Mouse (Mus musculus): Measurements from ENCODE around the gene Pde9a. TPM values are rescaled to one million over a fixed set of nuclear protein-coding genes. Genes with fewer than 3 reads are reported as not detected.

Pde9a gene
- polyA plus RNA-seq, 1 experiment from 2014 or later: 7.3 TPM

DNA sequence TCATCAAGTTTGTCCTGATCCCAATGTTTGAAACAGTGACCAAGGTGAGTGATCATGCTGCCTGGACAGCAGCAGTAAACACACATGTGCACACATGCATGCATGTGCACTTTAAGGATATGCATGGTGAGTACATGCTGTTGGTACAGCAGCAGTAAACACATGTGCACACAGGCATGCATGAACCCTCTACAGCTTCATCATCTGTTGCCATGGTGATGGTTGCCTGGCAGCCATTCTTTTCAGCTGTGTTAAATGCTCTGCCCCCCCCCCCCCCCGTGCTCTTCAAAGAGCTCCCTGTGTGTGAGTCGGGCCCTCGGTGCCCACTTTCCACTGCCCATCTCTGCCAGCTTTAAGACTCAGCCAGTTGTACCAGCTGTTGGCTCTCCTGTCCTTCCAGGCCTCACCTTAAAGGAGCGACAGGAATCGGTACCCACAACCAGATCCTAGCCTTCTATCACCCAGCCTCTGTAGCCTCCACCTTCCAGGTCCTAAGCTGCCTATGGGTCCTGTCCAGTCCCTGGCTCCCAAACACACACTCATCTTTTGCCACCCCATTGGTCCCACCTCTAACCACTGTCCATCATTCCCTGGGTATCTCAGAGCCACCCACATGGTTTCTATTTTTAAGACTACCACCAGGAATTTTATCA lies 84.9 kb downstream of the Pde9a start:
- no peak overlapping the region for H3K4me3 ChIP-seq
- no peak overlapping the region for H3K4me2 ChIP-seq
- H3K4me1 ChIP-seq: no peaks in the 10 kb centered on the region
- no peak for ATAC-seq (ENCODE audit: extremely low read depth, insufficient number of reproducible peaks, low FRiP score, low TSS enrichment)
- no peaks in the 10 kb centered on the region for H3K27me3 ChIP-seq (replicated peaks)
- 92% methylated on average over 5 of the region's 5 CpGs for WGBS
- H3K36me3 ChIP-seq: peaks cover 20% of the 10 kb centered on the region
- H3K9me3 ChIP-seq: no peaks in the 10 kb centered on the region
- H3K27ac ChIP-seq (replicated peaks): no peak overlapping the region
- H3K9ac ChIP-seq: no peak overlapping the region

DNA sequence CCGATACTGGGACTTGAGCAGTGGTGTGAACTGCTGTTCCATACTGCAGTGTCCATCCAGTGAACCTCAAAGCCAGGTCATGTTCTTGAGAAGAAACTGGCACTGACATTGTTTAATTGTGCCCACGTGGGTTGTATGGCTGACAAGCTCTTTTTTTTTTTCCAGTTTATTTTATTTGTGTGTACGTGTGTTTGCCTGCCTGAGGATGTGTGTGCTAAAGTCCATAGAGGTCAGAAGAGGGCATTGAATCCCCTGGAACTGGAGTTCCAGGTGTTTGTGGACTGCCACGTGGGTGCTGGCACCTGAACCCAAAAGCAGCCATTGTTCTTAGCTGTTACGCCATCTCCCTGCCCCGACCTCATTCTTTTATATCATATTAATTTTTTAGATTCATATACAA lies 88.4 kb downstream of the Pde9a start:
- Histone ChIP-seq H3K27me3 (replicated peaks) (no peaks in the 10 kb centered on the region), H3K27ac (replicated peaks) (no peak overlapping the region), H3K36me3 (0 out of 2 replicates have a peak, but pooled peaks cover 6% of the 10 kb centered on the region), H3K4me1 (no peaks in the 10 kb centered on the region), H3K4me2 (no peak overlapping the region), H3K4me3 (no peak overlapping the region), H3K9ac (no peak overlapping the region), H3K9me3 (no peaks in the 10 kb centered on the region)
- 66% methylated on average over 6 of the region's 6 CpGs for WGBS
- no peak for ATAC-seq (ENCODE audit: extremely low read depth, insufficient number of reproducible peaks, low FRiP score, low TSS enrichment)

DNA sequence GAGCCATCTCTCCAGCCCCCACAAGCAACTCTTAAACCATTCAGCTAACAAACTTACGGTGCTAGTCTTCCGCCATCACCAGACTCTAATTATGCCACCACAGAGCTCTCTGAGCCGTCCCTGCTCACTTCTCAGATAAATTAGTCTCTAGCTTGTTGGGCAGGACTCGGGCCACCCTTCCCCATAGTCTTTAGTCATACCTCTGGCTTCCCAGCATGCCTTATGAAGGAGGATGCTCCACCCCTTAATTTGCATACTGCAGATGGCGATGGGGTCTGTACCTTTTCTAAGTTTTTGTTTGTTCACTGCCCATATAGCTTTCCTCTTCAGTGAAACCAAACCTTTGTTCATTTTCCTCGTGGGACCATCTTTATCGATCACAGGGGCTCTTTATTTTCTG lies 92.6 kb downstream of the Pde9a start:
- H3K4me3 ChIP-seq: no peak overlapping the region
- H3K36me3 ChIP-seq: 0 out of 2 replicates have a peak, but pooled peaks cover 6% of the 10 kb centered on the region
- 77% methylated on average over 7 of the region's 7 CpGs for WGBS
- H3K4me1 ChIP-seq: no peaks in the 10 kb centered on the region
- H3K4me2 ChIP-seq: no peak overlapping the region
- no peaks in the 10 kb centered on the region for H3K9me3 ChIP-seq
- no peak for ATAC-seq (ENCODE audit: extremely low read depth, insufficient number of reproducible peaks, low FRiP score, low TSS enrichment)
- H3K27ac ChIP-seq (replicated peaks): no peak overlapping the region
- H3K27me3 ChIP-seq (replicated peaks): no peaks in the 10 kb centered on the region
- H3K9ac ChIP-seq: no peak overlapping the region

DNA sequence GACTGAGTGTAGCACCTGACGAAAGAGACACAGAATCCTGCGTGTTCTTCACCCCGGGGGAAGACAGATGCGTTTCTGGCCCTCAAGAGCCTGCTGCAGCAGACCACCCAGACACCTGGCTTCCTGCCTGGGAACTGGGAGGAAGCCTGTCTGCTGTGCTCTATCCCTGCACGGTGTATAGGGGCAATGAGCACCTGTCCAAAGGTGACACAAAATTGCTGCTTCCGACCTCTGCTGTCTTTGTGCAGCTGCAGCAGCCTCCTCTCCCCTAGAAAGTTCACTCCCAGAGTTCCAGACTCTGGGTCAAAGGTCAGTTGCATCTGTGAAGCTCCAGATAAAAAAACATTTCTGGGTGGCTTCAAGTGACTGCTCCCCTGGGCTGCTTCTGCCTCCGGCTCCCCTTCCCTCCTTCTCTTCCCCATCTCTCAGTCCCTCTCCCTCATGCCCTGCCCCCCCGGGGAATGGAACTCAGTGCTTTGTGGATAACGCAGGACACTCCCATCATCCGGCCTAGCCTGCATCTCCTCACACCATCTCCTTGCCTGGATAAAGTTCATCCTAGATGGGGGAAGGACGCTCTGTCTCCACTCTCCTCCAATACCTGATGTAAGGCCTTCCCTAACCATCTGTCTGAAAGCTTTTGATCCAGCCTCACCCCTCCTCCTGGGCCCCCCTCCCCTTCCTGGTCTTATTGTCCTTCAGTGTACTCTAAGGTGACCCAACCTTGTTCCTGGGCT lies 93.3 kb downstream of the Pde9a start:
- Histone ChIP-seq H3K9ac (no peak overlapping the region), H3K4me2 (no peak overlapping the region), H3K4me3 (no peak overlapping the region), H3K27ac (replicated peaks) (no peak overlapping the region), H3K36me3 (0 out of 2 replicates have a peak, but pooled peaks cover 6% of the 10 kb centered on the region), H3K27me3 (replicated peaks) (no peaks in the 10 kb centered on the region), H3K9me3 (no peaks in the 10 kb centered on the region), H3K4me1 (no peaks in the 10 kb centered on the region)
- ATAC-seq (ENCODE audit: extremely low read depth, insufficient number of reproducible peaks, low FRiP score, low TSS enrichment): no peak
- WGBS: 54% methylated on average over 11 of the region's 11 CpGs

DNA sequence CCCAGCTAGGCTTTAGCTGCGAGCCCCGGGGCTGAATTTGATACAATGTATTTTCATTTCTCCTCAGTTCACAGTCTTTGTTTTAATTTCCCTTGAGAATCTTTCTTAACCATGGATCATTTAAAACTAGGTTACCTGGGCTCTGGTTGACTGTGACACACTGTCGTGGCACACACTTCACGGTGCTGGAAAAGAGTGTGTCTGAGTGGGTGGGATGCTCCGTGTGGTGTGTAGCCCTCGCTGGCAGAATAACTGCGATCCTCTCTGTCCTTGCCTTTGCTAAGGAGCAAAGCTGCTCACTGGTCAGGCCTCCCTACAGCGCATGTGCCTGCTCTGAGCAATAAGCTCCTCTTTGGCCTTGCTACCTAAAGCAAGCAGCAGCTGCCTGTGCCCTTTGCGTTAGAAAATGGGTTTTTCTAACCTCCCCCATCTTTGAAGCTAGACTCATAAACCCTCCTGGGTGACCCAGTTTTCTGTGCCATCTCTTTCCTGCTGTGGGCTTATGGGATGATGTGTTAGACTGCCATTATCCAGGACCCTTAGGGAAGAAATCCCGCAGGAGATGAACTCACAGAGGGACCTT lies 100.7 kb downstream of the Pde9a start:
- Histone ChIP-seq H3K9me3 (no peaks in the 10 kb centered on the region), H3K4me2 (no peak overlapping the region), H3K9ac (no peak overlapping the region), H3K27me3 (replicated peaks) (peaks cover 7% of the 10 kb centered on the region), H3K4me1 (no peaks in the 10 kb centered on the region), H3K4me3 (no peak overlapping the region), H3K27ac (replicated peaks) (no peak overlapping the region), H3K36me3 (no peaks in the 10 kb centered on the region)
- no peak for ATAC-seq (ENCODE audit: extremely low read depth, insufficient number of reproducible peaks, low FRiP score, low TSS enrichment)
- 80% methylated on average over 10 of the region's 10 CpGs for WGBS

DNA sequence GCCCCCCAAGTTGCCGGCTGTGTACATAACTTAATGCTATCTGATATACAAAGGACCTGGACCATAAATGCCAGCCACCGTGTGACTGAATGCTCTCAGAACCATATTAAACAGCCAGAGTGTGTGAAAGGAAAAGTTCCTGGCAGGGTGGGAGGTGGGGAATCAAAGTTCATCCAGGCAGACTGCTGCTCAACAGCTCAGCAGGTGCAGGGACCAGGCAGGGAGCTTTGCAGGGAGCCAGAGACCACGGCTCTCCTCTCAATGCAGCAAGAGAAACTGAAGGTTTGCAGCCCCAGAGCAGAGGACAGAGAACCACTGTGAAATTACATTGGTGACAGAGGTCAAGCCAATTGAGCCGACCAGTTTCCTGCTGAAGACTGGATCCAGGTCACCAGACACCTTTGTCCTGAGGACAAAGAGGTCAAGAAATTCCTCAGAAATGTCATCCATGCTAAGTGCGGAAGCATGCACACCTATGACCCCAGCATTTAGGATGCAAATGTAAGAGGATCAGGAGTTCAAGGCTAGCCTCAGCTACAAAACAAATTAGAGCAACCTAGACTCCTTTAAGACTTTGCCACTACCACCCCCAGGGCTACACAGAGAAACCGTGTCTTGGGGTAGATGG lies 101.5 kb downstream of the Pde9a start:
- Histone ChIP-seq H3K27me3 (replicated peaks) (peaks cover 7% of the 10 kb centered on the region), H3K9me3 (no peaks in the 10 kb centered on the region), H3K4me1 (no peaks in the 10 kb centered on the region), H3K36me3 (no peaks in the 10 kb centered on the region), H3K4me3 (no peak overlapping the region), H3K4me2 (no peak overlapping the region), H3K27ac (replicated peaks) (no peak overlapping the region), H3K9ac (no peak overlapping the region)
- ATAC-seq (ENCODE audit: extremely low read depth, insufficient number of reproducible peaks, low FRiP score, low TSS enrichment): no peak
- 44% methylated on average over 6 of the region's 6 CpGs for WGBS

DNA sequence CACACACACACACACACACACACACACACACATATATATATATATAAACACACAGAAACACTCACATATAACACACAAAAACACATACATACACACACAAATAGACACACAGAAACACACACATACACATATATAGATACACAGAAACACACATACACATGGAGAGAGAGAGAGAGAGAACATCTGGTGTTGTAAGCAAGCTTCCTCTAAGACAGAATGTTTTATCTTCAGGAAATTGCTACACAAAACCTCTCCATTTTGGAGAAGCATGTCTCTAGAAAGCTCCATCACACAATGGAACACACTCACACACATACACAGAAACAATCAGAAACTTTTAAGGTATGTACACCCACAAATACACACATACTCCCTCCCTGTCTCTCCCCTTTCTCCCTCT lies 105.3 kb downstream of the Pde9a start:
- H3K4me2 ChIP-seq: no peak overlapping the region
- no peak for ATAC-seq (ENCODE audit: extremely low read depth, insufficient number of reproducible peaks, low FRiP score, low TSS enrichment)
- no peaks in the 10 kb centered on the region for H3K4me1 ChIP-seq
- H3K9ac ChIP-seq: no peak overlapping the region
- H3K36me3 ChIP-seq: peaks cover 15% of the 10 kb centered on the region
- H3K27me3 ChIP-seq (replicated peaks): peaks cover 7% of the 10 kb centered on the region
- no peak overlapping the region for H3K27ac ChIP-seq (replicated peaks)
- no peak overlapping the region for H3K4me3 ChIP-seq
- no peaks in the 10 kb centered on the region for H3K9me3 ChIP-seq

DNA sequence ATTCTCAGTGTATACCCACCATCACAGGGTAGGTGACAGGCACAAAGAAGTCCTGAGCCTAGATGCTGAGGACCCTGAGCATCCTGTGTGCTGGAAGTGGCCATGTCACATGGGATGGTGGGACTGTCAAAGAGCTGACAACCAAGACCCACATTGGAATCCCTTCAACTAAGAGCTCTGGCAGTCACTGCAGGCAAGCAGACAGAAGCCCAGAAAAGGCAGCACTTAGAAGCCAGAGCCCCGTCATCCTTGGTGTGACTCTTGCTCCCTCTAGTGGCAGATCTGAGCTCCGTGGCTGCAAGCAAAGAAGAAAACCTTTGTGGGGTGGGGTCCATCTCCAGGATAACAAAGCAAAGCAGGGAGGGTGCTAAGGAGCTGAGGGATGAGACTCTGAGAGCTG lies 106.4 kb downstream of the Pde9a start:
- H3K4me2 ChIP-seq: no peak overlapping the region
- ATAC-seq (ENCODE audit: extremely low read depth, insufficient number of reproducible peaks, low FRiP score, low TSS enrichment): no peak
- H3K4me3 ChIP-seq: no peak overlapping the region
- 0% methylated on average over 2 of the region's 2 CpGs for WGBS
- H3K9me3 ChIP-seq: no peaks in the 10 kb centered on the region
- no peaks in the 10 kb centered on the region for H3K4me1 ChIP-seq
- peaks cover 26% of the 10 kb centered on the region for H3K36me3 ChIP-seq
- H3K27me3 ChIP-seq (replicated peaks): peaks cover 7% of the 10 kb centered on the region; the same call in 1 of the 2 replicates
- no peak overlapping the region for H3K27ac ChIP-seq (replicated peaks)
- no peak overlapping the region for H3K9ac ChIP-seq

DNA sequence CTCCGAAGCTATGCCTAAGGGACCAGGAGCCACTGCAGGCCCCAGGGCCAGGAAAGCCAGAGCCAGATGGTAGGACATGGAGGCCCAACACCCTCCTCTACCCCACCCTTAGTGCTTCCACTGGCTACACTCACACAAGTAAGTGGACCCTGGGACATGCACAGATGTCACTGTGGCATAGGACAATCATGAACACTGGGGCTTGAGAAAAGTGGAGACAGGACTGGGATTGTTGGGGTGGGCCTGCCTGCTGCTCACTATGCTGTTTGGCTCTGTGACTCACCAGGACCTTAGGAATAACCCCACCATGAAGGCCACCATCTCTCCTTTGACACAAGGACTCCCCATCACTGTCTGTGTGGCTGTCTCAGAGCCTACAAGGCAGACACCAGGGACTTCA lies 109.0 kb downstream of the Pde9a start:
- no peak overlapping the region for H3K4me2 ChIP-seq
- ATAC-seq (ENCODE audit: extremely low read depth, insufficient number of reproducible peaks, low FRiP score, low TSS enrichment): no peak
- WGBS: 76% methylated on average over 1 of the region's 1 CpGs
- no peaks in the 10 kb centered on the region for H3K9me3 ChIP-seq
- no peak overlapping the region for H3K4me3 ChIP-seq
- no peaks in the 10 kb centered on the region for H3K4me1 ChIP-seq
- no peak overlapping the region for H3K27ac ChIP-seq (replicated peaks)
- no peaks in the 10 kb centered on the region for H3K27me3 ChIP-seq (replicated peaks)
- H3K9ac ChIP-seq: no peak overlapping the region
- peaks cover 52% of the 10 kb centered on the region for H3K36me3 ChIP-seq

DNA sequence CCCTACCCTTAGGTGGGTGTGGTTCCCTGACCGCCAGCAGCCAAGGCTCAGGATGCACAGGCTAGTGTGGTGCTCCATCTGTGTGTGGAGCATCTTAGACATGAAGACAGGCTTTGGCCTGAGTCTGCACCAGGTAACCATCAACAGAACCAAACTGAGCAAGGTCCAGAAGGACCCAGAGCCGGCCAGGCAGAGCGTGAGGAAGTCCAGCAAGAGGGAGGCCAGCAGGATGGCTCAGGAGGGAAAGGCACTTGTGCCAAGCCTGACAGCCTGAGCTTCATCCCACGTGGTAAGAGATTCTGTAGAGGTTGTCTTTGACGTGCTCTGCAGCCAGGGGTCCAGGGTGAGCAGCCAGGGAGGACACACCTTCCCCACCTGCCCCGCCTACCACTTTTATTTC lies 111.7 kb downstream of the Pde9a start:
- no peak for ATAC-seq (ENCODE audit: extremely low read depth, insufficient number of reproducible peaks, low FRiP score, low TSS enrichment)
- Histone ChIP-seq H3K4me3 (no peak overlapping the region), H3K9me3 (no peaks in the 10 kb centered on the region), H3K4me1 (no peaks in the 10 kb centered on the region), H3K9ac (no peak overlapping the region), H3K4me2 (no peak overlapping the region), H3K36me3 (peaks cover 78% of the 10 kb centered on the region), H3K27ac (replicated peaks) (no peak overlapping the region), H3K27me3 (replicated peaks) (no peaks in the 10 kb centered on the region)
- 88% methylated on average over 6 of the region's 6 CpGs for WGBS

DNA sequence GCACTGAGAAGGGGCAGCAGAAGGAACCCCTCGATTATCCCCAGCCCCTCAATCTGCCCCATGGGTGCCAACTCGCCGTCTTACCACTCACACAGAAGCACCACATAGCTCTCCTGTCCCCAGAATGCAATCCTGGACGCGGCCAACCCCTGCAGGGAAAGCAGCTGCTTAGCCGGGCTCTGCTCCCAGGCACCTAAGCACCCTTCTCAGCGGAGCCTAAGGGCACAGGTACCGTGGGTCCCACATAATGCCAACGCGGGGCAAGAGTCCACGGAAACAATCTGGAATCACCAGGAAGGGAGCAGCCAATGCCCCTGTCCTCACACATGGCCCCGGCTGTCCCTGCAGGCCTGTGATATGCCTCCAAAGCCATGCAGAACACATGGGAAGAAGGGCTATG lies 113.7 kb downstream of the Pde9a start:
- peaks cover 97% of the 10 kb centered on the region for H3K36me3 ChIP-seq
- WGBS: 92% methylated on average over 12 of the region's 12 CpGs
- ATAC-seq (ENCODE audit: extremely low read depth, insufficient number of reproducible peaks, low FRiP score, low TSS enrichment): no peak

More for the DNA sequence above, 113.7 kb downstream of the Pde9a start:
- Histone ChIP-seq H3K4me3 (no peak overlapping the region), H3K27me3 (replicated peaks) (no peaks in the 10 kb centered on the region), H3K4me2 (no peak overlapping the region), H3K9me3 (no peaks in the 10 kb centered on the region), H3K4me1 (peaks cover 3% of the 10 kb centered on the region), H3K9ac (no peak overlapping the region), H3K27ac (replicated peaks) (no peak overlapping the region)

Measured in heart, embryonic 13.5 days (tissue).